Mouse (Mus musculus) C2C12 (cell line): Measurements from ENCODE around the gene Olr1. TPM values are rescaled to one million over a fixed set of nuclear protein-coding genes. Genes with fewer than 3 reads are reported as not detected.
"Not testable (repeated sequence)": the region's sequence is repeated elsewhere in the genome, so short reads cannot be mapped to it uniquely, and the experiment has no call there.

ENCODE experiments used
- H3K27me3 ChIP-seq: one replicate; pipeline ENCODE4 v1.6.1; 2011; ENCODE audit not compliant: control insufficient read depth, insufficient read depth, insufficient read length
- H3K36me3 ChIP-seq: one replicate; pipeline ENCODE4 v1.6.1; 2011; ENCODE audit not compliant: control insufficient read depth, insufficient read depth
- H3K4me3 ChIP-seq: one replicate; pipeline ENCODE4 v1.5.1; 2011; ENCODE audit warnings: mild to moderate bottlenecking, control low read depth; ENCODE audit not compliant: poor library complexity, insufficient read depth, severe bottlenecking
- H3K79me2 ChIP-seq: one replicate; pipeline ENCODE4 v1.6.1; 2011; ENCODE audit not compliant: control insufficient read depth, insufficient read depth
- H3K79me3 ChIP-seq: one replicate; pipeline ENCODE4 v1.6.1; 2011; ENCODE audit warnings: low read depth, control low read depth
- H3ac ChIP-seq: one replicate; pipeline ENCODE3; 2011; ENCODE audit warnings: low read depth; ENCODE audit not compliant: control insufficient read depth, insufficient read length
- CEBPB ChIP-seq: IDR thresholded peaks from one replicate; pipeline ENCODE4 v1.6.1; 2011; ENCODE audit warnings: low read depth, mild to moderate bottlenecking, control low read depth, moderate library complexity
- CTCF ChIP-seq: IDR thresholded peaks from one replicate; pipeline ENCODE4 v1.5.1; 2011; ENCODE audit not compliant: control insufficient read depth, insufficient read depth, insufficient read length
- FOSL1 ChIP-seq: IDR thresholded peaks from one replicate; pipeline ENCODE4 v1.8.0; 2011; ENCODE audit warnings: mild to moderate bottlenecking, low read length; ENCODE audit not compliant: poor library complexity, insufficient read depth, severe bottlenecking
- MAX ChIP-seq: IDR thresholded peaks from one replicate; pipeline ENCODE4 v1.6.1; 2011; ENCODE audit warnings: mild to moderate bottlenecking, control low read depth
- MYOD1 ChIP-seq: IDR thresholded peaks from one replicate; pipeline ENCODE4 v1.6.1; 2011; ENCODE audit warnings: low read depth; ENCODE audit not compliant: control insufficient read depth, insufficient read length
- MYOG ChIP-seq: IDR thresholded peaks from one replicate; pipeline ENCODE4 v1.6.1; 2011; ENCODE audit not compliant: control insufficient read depth, insufficient read length; ENCODE audit errors: extremely low read depth
- USF1 ChIP-seq: IDR thresholded peaks from one replicate; pipeline ENCODE4 v1.6.1; 2011; ENCODE audit warnings: low read depth, mild to moderate bottlenecking, control low read depth, moderate library complexity
- polyA plus RNA-seq: library from polyadenylated mRNA; unstranded; fragments of >200 nt; fragmentation: generic; extraction: Trizol; gene quantifications from one replicate; pipeline ENCODE4 v1.2.1, GENCODE M21; 2012; ENCODE audit warnings: missing spikeins

Gene Olr1
- polyA plus RNA-seq, 1 experiment: 0.99 TPM

DNA sequence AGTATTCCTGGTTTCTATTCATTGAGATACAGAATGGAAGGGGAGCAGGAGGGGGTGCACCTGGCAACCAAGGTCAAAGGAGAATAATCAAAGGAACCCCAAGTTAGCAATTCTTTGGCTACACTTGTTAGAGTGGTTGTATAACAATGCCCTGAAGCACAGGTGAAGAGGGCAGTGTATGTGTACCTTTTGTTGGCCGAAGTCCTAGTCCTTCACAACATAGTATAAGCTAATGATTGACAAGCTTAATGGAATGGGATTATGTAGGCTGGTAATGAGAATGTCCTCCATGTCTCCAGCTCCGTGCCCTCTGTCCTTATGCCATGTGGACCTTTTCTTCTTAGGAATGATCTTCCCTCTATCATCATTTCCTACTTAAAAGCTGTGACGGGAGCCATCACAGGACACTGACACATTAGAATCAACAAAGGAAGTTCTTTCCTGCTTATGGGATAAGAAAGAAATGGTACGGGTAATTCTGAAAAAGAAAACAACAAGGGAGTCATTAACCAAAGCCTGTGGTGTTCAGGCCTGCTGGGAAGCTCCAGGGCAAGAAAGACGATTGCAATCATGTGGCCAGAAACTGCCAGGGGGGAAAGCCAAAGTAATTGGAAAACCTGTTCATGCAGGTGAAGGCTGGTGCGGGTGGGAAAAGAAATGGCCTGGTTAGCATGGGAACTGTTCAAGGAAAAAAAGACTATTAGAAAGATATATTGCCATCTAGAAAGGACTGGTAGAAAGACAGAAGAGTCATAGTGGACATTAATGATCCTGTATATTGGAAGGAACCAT, 3.4 kb upstream of the Olr1 start:
- Histone ChIP-seq H3K79me2 (no peaks in the 10 kb centered on the region), H3ac (no peak overlapping the region), H3K79me3 (no peaks in the 10 kb centered on the region), H3K4me3 (no peak overlapping the region), H3K36me3 (no peaks in the 10 kb centered on the region), H3K27me3 (no peaks in the 10 kb centered on the region)
- TF ChIP-seq MYOG: no peak
- no peak for TF ChIP-seq MYOD1
- no peak for TF ChIP-seq CTCF
- TF ChIP-seq USF1: no peak
- no peak for TF ChIP-seq MAX
- TF ChIP-seq CEBPB: no peak
- no peak for TF ChIP-seq FOSL1

DNA sequence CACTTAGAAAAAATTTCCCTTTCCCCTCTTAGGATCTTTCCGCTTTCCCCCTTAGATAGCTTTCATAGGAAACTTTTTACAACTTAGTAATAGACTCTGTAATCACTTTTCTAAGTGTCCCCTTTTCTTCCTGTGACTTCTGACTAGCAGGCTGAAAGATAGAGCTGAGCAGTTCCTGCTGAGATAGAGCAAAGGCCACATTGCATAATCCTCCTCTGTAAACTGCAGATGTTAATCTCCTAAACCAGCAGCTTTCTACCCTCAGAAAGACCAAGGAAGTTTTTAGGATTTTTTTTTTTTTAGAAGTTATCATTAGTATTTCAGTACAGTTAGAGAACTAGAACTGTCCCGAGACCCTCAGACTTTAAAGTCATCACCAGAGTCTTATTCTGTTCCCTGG, 3.5 kb downstream of the Olr1 start:
- H3K79me3 ChIP-seq: no peaks in the 10 kb centered on the region
- TF ChIP-seq CEBPB (no peak), CTCF (no peak), MYOD1 (no peak), MYOG (no peak), MAX (no peak)
- H3K79me2 ChIP-seq: no peaks in the 10 kb centered on the region
- H3ac ChIP-seq: no peak overlapping the region
- H3K27me3 ChIP-seq: no peaks in the 10 kb centered on the region
- H3K4me3 ChIP-seq: no peak overlapping the region
- H3K36me3 ChIP-seq: no peaks in the 10 kb centered on the region

DNA sequence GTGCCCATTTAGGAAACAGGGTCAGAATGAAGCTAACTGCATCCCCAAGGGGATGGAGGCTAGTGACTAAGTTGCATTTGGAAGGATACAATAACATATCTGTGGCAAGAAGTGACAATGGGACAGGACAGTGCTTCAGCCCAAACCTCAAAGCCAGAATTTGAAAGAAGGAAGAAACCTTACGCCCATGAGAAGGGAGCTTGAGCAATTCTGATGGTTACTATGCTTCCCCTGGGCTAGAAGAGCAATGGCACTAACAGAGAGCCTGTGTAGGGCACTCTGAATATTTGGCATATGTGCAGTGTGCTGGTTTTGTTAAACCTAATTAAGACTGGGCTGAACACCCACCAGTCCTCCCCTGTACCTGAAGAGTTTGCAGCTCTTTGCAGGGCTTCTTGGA, 7.4 kb downstream of the Olr1 start:
- not testable (repeated sequence) for H3ac ChIP-seq, H3K36me3 ChIP-seq, H3K79me2 ChIP-seq, H3K27me3 ChIP-seq, H3K79me3 ChIP-seq, H3K4me3 ChIP-seq

DNA sequence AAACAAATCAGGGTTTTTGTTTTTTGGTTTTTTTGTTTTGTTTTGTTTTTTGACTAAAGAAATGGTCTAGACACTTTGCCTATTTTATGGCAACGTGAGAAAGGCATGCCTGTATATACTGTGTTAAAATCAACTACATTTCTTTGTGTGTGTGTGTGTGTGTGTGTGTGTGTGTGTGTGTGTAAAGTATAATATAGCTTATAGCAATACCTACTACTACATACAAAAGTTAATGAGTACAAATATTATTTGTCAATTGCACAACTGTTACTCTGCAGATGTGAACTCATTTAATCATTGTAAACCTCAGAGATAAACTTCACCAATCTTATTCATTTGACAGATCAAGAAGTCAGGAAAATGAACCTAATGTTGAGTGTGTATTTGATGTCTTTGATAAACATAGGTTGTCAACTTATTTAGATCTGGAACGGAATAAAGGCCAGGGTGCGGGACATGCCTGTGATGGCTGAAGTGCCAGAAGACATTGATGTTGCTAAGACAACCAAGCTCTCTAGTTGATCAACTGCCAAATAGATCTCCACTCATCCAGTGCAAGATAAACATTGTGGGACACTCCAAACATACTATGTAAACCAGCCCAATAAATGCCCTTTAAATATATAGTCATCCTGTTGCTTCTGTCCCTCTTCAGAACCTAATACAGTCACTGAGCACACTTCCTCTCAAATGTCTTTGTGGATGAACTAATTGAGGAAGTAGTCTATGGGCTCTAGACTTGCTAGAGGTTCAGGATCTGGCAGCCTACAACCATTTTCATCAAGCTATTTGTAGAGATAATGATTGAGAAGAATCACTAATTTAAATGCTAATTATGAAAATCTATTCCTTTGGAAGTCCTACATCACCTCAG, 9.4 kb downstream of the Olr1 start:
- no peaks in the 10 kb centered on the region for H3K27me3 ChIP-seq
- no peak overlapping the region for H3ac ChIP-seq
- H3K36me3 ChIP-seq: no peaks in the 10 kb centered on the region
- H3K79me2 ChIP-seq: no peaks in the 10 kb centered on the region
- no peak overlapping the region for H3K4me3 ChIP-seq
- TF ChIP-seq CTCF (no peak), FOSL1 (no peak), MYOG (no peak), MAX (no peak), MYOD1 (no peak), USF1 (no peak), CEBPB (no peak)
- H3K79me3 ChIP-seq: no peaks in the 10 kb centered on the region

DNA sequence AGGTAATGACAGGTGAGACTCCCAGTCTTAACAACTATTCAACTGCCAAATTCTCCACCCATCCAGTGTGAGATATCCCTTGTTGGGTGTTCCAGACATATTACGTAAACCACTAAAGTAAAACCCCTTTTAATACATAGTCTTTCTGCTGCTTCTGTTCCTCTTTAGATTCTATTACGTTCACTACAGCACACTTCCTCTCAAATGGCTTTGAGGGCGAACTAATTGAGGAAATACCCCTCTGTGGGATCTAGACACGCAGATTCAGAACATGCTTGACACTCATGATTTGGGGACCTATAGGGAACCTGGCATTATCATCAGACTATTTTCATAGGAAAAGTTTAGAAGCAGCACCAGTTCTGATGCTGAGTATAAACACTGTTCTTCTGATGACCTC, 12.0 kb downstream of the Olr1 start:
- Histone ChIP-seq H3K36me3 (no peaks in the 10 kb centered on the region), H3K79me3 (no peaks in the 10 kb centered on the region), H3K4me3 (no peak overlapping the region), H3K79me2 (no peaks in the 10 kb centered on the region), H3ac (no peak overlapping the region), H3K27me3 (no peaks in the 10 kb centered on the region)
- TF ChIP-seq MAX (no peak), FOSL1 (no peak), CEBPB (no peak), USF1 (no peak), MYOG (no peak), MYOD1 (no peak), CTCF (no peak)
